Mouse (Mus musculus) liver, embryonic 12.5 days (tissue): Measurements from ENCODE around the gene Enkd1. TPM values are rescaled to one million over a fixed set of nuclear protein-coding genes. Genes with fewer than 3 reads are reported as not detected.

ENCODE experiments used
- ATAC-seq: fragments of 200-750 bp; cut with Nextera tagmentation; 2 replicates; pipeline ENCODE4 v1.8.0; 2017; ENCODE audit warnings: moderate number of reproducible peaks, mild to moderate bottlenecking, moderate library complexity
- H3K27ac ChIP-seq: fragments of 300-500 bp; sonication (generic); 2 replicates; pipeline ENCODE4 v1.5.1; 2016; ENCODE audit warnings: mild to moderate bottlenecking
- H3K27me3 ChIP-seq: fragments of 300-500 bp; sonication (generic); replicated peaks from 2 replicates; pipeline ENCODE4 v1.6.1; 2016; ENCODE audit warnings: mild to moderate bottlenecking, moderate library complexity
- H3K36me3 ChIP-seq: fragments of 300-500 bp; sonication (generic); 2 replicates; pipeline ENCODE4 v1.6.1; 2016; ENCODE audit warnings: mild to moderate bottlenecking, moderate library complexity
- H3K4me1 ChIP-seq: fragments of 300-500 bp; sonication (generic); 2 replicates; pipeline ENCODE4 v1.6.1; 2016
- H3K4me2 ChIP-seq: fragments of 300-500 bp; sonication (generic); 2 replicates; pipeline ENCODE4 v1.6.1; 2016; ENCODE audit warnings: mild to moderate bottlenecking, moderate library complexity
- H3K4me3 ChIP-seq: fragments of 300-500 bp; sonication (generic); 2 replicates; pipeline ENCODE4 v1.5.1; 2016; ENCODE audit warnings: mild to moderate bottlenecking, moderate library complexity
- H3K9ac ChIP-seq: fragments of 300-500 bp; sonication (generic); 2 replicates; pipeline ENCODE4 v1.6.1; 2016; ENCODE audit warnings: mild to moderate bottlenecking, moderate library complexity
- H3K9me3 ChIP-seq: fragments of 300-500 bp; sonication (generic); replicated peaks from 2 replicates; pipeline ENCODE4 v1.6.1; 2016; ENCODE audit warnings: mild to moderate bottlenecking, moderate library complexity
- WGBS: fragments of 180-500 bp; shearing (Covaris S2); methylation state at CpG from one replicate; pipeline ENCODE4 v1.1.7; 2016; ENCODE audit not compliant: insufficient replicate concordance; 5-methylcytosine and 5-hydroxymethylcytosine counted together
- polyA plus RNA-seq: library from polyadenylated mRNA; unstranded; fragments of >200 nt; fragmentation: Nextera tagmentation; extraction: Ambion mirVana; gene quantifications from 2 replicates; pipeline ENCODE4 v1.2.1, GENCODE M21; 2016

The Enkd1 gene
- polyA plus RNA-seq, 1 experiment from 2014 or later, result 12.4 TPM

GRCm38 (mm10) chr8:105716302-105716945 lies 8.4 kb upstream of the Enkd1 start:
- 87% methylated on average over 15 of the region's 15 CpGs for WGBS
- Histone ChIP-seq H3K27ac (no peak overlapping the region), H3K4me1 (no peaks in the 10 kb centered on the region), H3K4me3 (no peak overlapping the region), H3K9me3 (no peaks in the 10 kb centered on the region), H3K36me3 (0 out of 2 replicates have a peak, but pooled peaks cover 5% of the 10 kb centered on the region), H3K4me2 (no peak overlapping the region), H3K9ac (no peak overlapping the region), H3K27me3 (no peaks in the 10 kb centered on the region)
- ATAC-seq, result no peak

- no peaks in the 10 kb centered on the region for H3K4me1 ChIP-seq
- ATAC-seq, result no peak
- 62% methylated on average over 6 of the region's 6 CpGs for WGBS
- no peak overlapping the region; the same call in 1 of the 2 replicates for H3K27ac ChIP-seq
- no peak overlapping the region for H3K9ac ChIP-seq
- 0 out of 2 replicates have a peak, but pooled peaks cover 5% of the 10 kb centered on the region for H3K36me3 ChIP-seq
- H3K27me3 ChIP-seq, result no peaks in the 10 kb centered on the region
- H3K4me3 ChIP-seq, result no peak overlapping the region
- H3K9me3 ChIP-seq, result no peaks in the 10 kb centered on the region
- no peak overlapping the region for H3K4me2 ChIP-seq
These were observed 7.0 kb upstream of the Enkd1 start for GRCm38 (mm10) chr8:105715042-105715441.

DNA sequence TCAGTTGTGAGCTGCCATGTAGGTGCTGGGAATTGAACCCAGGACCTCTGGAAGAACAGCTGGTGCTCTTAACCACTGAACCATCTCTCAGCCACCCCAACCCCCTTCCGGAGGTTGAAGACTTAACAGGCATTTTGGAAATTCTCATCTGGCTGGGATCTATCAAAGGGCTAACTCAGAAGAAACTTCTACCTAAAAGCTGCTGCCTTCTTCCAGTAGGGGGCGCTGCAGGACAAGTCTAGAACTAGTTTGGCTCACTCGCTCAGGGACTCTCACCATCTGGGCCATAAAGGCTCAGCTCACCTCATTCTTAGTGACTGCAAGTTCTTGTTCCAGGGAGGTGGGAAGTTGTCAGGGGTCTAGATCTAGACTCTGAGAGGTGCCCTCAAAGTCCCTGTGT lies 6.1 kb upstream of the Enkd1 start:
- Histone ChIP-seq H3K27me3 (no peaks in the 10 kb centered on the region), H3K9ac (no peak overlapping the region), H3K4me1 (no peaks in the 10 kb centered on the region), H3K27ac (no peak overlapping the region), H3K4me2 (no peak overlapping the region), H3K9me3 (no peaks in the 10 kb centered on the region), H3K36me3 (0 out of 2 replicates have a peak, but pooled peaks cover 5% of the 10 kb centered on the region), H3K4me3 (no peak overlapping the region)
- 2% methylated on average over 3 of the region's 3 CpGs for WGBS
- no peak for ATAC-seq

DNA sequence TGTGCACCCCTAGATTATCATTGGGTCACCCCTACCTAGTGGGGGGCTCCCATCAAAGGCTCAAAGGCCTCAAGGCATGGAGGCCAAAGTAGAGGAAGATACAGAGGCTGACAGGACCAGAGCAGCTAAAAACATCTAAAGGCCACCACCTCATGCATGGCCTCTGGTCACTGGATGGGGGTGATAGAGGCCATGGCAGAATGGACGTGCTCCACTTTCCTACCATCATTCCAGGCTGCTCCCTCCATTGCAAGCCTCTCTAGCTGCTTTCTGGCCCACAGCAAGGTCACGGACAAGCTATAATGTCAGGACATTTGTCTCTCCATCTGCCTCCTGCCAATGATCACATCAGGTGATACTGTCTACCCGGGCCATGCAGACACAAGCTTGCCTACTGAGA lies 4.3 kb upstream of the Enkd1 start:
- Histone ChIP-seq H3K9me3 (no peaks in the 10 kb centered on the region), H3K27me3 (no peaks in the 10 kb centered on the region), H3K9ac (no peak overlapping the region), H3K36me3 (0 out of 2 replicates have a peak, but pooled peaks cover 4% of the 10 kb centered on the region), H3K4me2 (no peak overlapping the region), H3K4me3 (no peak overlapping the region), H3K27ac (no peak overlapping the region), H3K4me1 (peaks cover 4% of the 10 kb centered on the region)
- no peak for ATAC-seq
- WGBS, result 57% methylated on average over 3 of the region's 3 CpGs

DNA sequence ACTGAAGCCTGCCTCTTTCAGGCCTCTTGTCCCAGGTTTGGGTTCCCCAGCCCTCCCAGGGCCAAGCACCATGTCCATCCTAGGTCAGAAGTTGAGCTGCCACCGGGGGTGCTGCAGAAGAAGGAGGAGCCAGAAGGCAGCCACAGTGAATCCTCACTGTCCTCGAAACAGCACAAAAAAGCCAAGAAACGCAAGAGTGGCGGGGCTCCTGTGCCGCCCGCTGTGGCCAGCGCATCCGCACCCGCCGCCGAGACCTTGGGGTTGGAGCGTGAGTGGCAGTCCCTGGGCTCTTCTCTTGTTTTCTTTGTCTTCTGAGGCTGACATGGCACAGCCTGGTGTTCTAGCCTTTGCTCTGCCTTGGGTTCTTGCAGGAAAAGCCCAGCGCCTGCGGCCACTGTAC lies 1.3 kb upstream of the Enkd1 start:
- Histone ChIP-seq H3K9ac (no peak overlapping the region; the same call in 1 of the 2 replicates), H3K9me3 (no peaks in the 10 kb centered on the region), H3K36me3 (peaks cover 3% of the 10 kb centered on the region), H3K27ac (no peak overlapping the region), H3K4me2 (no peak overlapping the region), H3K27me3 (no peaks in the 10 kb centered on the region), H3K4me1 (peaks cover 22% of the 10 kb centered on the region), H3K4me3 (no peak overlapping the region)
- ATAC-seq, result no peak
- WGBS, result 78% methylated on average over 14 of the region's 14 CpGs

DNA sequence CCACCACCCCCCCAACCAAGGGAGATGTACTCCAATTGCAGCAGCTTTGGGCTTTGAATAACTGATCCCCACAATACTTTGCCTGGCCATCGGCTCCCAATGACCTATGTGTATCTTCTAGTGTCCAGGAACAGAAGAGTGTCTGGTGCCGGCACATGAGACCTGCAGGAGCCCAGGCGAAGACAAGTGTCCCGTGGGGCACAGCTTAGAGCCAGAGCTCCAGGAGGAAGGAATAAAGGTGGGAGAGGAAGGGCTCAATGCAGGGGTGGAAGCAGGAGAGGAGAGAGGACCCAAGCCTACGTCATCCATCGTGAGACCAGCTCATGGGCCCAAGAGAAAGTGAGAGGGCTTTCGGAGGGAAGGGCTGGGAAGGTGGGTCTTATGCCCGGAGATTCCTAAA lies 665 bp upstream of the Enkd1 start:
- no peak overlapping the region for H3K4me3 ChIP-seq
- H3K36me3 ChIP-seq, result peaks cover 9% of the 10 kb centered on the region
- H3K9me3 ChIP-seq, result no peaks in the 10 kb centered on the region
- 82% methylated on average over 8 of the region's 8 CpGs for WGBS
- H3K4me2 ChIP-seq, result no peak overlapping the region
- H3K27me3 ChIP-seq, result no peaks in the 10 kb centered on the region
- no peak overlapping the region for H3K27ac ChIP-seq
- ATAC-seq, result no peak
- H3K4me1 ChIP-seq, result peaks cover 22% of the 10 kb centered on the region
- H3K9ac ChIP-seq, result no peak overlapping the region

DNA sequence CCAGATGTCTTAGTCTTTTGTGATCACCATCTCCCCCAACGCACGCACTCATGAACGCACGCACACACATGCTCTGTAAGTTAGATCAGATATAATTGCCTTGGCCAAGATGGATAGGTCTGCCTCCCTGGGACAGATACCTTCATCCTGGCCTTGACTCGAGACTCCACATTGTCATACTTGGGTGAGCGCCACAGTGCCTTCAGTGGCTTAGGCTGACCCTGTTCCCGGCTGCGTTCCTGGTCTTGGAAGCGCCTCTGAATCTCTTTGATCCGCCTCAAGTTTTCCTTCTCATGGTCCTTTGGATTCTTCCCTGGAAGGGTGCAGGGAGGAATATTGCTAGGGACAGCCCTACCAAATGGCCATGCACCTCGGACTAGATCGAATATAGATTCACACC lies 1.6 kb downstream of the Enkd1 start:
- Histone ChIP-seq H3K9me3 (no peaks in the 10 kb centered on the region), H3K27ac (no peak overlapping the region; the same call in 1 of the 2 replicates), H3K4me2 (peak overlapping the region; percentile 92), H3K27me3 (no peaks in the 10 kb centered on the region), H3K36me3 (peaks cover 23% of the 10 kb centered on the region), H3K4me3 (no peak overlapping the region), H3K4me1 (peaks cover 37% of the 10 kb centered on the region), H3K9ac (no peak overlapping the region)
- WGBS, result 75% methylated on average over 12 of the region's 12 CpGs
- ATAC-seq, result no peak

GRCm38 (mm10) chr8:105704955-105705354 lies 3.1 kb downstream of the Enkd1 start:
- peaks cover 43% of the 10 kb centered on the region for H3K4me1 ChIP-seq
- no peaks in the 10 kb centered on the region for H3K27me3 ChIP-seq
- no peak overlapping the region for H3K4me3 ChIP-seq
- ATAC-seq, result no peak
- 76% methylated on average over 6 of the region's 6 CpGs for WGBS
- peaks cover 23% of the 10 kb centered on the region for H3K36me3 ChIP-seq
- H3K4me2 ChIP-seq, result no peak overlapping the region
- no peak overlapping the region for H3K9ac ChIP-seq
- no peak overlapping the region for H3K27ac ChIP-seq
- no peaks in the 10 kb centered on the region for H3K9me3 ChIP-seq

DNA sequence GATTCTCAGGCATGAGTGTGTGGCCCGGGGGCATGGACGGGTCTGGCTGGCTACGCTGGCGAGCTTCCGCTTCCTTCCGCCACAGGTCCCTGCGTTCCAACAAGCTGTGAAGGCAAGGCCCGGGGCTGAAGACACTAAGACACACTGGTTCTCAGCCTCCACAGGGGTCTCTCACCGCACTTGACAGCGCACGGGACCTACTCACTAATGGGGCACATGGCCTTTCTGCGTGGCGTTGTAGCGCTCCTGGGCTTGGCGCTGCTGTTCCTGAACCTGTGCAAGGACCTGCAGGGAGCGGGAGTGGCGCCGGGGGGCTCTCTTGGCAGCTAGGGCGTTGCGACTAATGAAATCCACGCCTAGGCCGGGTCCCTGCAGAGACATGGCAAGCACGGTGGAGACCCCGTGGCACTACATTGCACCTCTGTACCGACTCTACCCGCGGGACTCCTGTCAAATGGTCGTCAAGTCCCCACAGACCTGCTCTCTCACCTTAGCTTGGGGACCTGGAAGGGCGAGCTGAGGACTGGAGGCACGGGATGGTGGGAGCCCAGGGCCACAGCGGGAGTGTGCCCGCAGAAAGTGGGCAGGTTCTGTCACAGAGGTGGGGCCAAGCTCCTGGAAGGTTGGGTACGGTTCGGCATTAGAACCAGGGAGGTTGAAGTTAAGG lies 3.7 kb downstream of the Enkd1 start:
- Histone ChIP-seq H3K9ac (no peak overlapping the region), H3K27ac (no peak overlapping the region), H3K36me3 (peaks cover 23% of the 10 kb centered on the region), H3K4me1 (peaks cover 49% of the 10 kb centered on the region), H3K9me3 (no peaks in the 10 kb centered on the region), H3K27me3 (no peaks in the 10 kb centered on the region), H3K4me2 (no peak overlapping the region), H3K4me3 (no peak overlapping the region)
- ATAC-seq, result no peak
- WGBS, result 88% methylated on average over 34 of the region's 34 CpGs

DNA sequence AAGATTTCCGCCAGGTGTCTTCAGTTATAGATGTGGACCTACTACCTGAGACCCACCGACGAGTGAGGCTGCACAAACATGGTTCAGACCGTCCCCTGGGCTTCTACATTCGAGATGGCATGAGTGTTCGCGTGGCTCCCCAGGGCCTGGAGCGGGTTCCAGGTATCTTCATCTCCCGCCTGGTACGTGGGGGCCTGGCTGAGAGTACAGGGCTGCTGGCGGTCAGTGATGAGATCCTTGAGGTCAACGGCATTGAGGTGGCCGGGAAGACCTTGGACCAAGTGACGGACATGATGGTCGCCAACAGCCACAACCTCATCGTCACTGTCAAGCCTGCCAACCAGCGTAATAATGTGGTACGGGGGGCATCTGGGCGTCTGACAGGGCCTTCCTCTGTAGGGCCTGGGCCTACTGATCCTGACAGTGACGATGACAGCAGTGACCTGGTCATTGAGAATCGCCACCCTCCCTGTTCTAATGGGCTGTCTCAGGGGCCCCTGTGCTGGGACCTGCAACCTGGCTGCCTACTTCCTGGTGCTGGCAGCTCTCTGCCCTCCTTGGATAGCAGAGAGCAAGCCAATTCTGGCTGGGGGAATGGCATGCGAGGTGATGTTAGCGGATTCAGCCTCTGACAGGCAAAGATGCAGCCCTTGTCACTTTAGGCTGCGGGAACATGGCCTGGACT lies 5.1 kb downstream of the Enkd1 start:
- ATAC-seq, result no peak
- Histone ChIP-seq H3K9me3 (no peaks in the 10 kb centered on the region), H3K4me2 (no peak overlapping the region), H3K27ac (no peak overlapping the region), H3K9ac (no peak overlapping the region; the same call in 1 of the 2 replicates), H3K4me1 (peaks cover 49% of the 10 kb centered on the region), H3K27me3 (no peaks in the 10 kb centered on the region), H3K4me3 (no peak overlapping the region), H3K36me3 (peaks cover 33% of the 10 kb centered on the region)
- 88% methylated on average over 24 of the region's 24 CpGs for WGBS

GRCm38 (mm10) chr8:105702001-105702401 lies 6.0 kb downstream of the Enkd1 start:
- Histone ChIP-seq H3K4me3 (peak overlapping the region; percentile 78), H3K4me1 (peaks cover 47% of the 10 kb centered on the region), H3K36me3 (peaks cover 42% of the 10 kb centered on the region), H3K9me3 (no peaks in the 10 kb centered on the region), H3K4me2 (peak overlapping the region; percentile 82), H3K9ac (peak overlapping the region; percentile 67), H3K27me3 (no peaks in the 10 kb centered on the region), H3K27ac (peak overlapping the region; percentile 97)
- 58% methylated on average over 18 of the region's 18 CpGs for WGBS
- no peak; the same call in 1 of the 2 replicates for ATAC-seq
